Mouse (Mus musculus) intestine, embryonic 14.5 days (tissue): ENCODE results near the gene Slpi. TPM values are rescaled to one million over a fixed set of nuclear protein-coding genes. Genes with fewer than 3 reads are reported as not detected.

Source experiments
- ATAC-seq: fragments of 200-750 bp; cut with Nextera tagmentation; replicated peaks from 2 replicates; pipeline ENCODE4 v1.8.0; 2017; ENCODE audit warnings: low read depth, moderate number of reproducible peaks, moderate TSS enrichment, moderate library complexity; ENCODE audit not compliant: low FRiP score, low TSS enrichment
- DNase-seq: peaks from one replicate; pipeline ENCODE4 v3.0.0-alpha.2; 2018; ENCODE audit warnings: low spot score
- H3K27ac ChIP-seq: fragments of 300-500 bp; sonication (generic); 2 replicates; pipeline ENCODE4 v1.5.1; 2014; ENCODE audit warnings: low read depth, mild to moderate bottlenecking, control low read depth
- H3K27me3 ChIP-seq: fragments of 300-500 bp; sonication (generic); replicated peaks from 2 replicates; pipeline ENCODE4 v1.6.1; 2014; ENCODE audit warnings: low read length, control low read depth; ENCODE audit not compliant: control insufficient read depth, insufficient read depth
- H3K36me3 ChIP-seq: fragments of 300-500 bp; sonication (generic); 2 replicates; pipeline ENCODE4 v1.6.1; 2014; ENCODE audit warnings: low read length, control low read depth; ENCODE audit not compliant: control insufficient read depth, insufficient read depth
- H3K4me1 ChIP-seq: fragments of 300-500 bp; sonication (generic); replicated peaks from 2 replicates; pipeline ENCODE4 v1.6.1; 2014; ENCODE audit warnings: low read length, control low read depth, mixed read lengths; ENCODE audit not compliant: control insufficient read depth, insufficient read depth
- H3K4me2 ChIP-seq: fragments of 300-500 bp; sonication (generic); 2 replicates; pipeline ENCODE4 v1.6.1; 2014; ENCODE audit warnings: low read length
- H3K4me3 ChIP-seq: fragments of 300-500 bp; sonication (generic); 2 replicates; pipeline ENCODE4 v1.5.1; 2014; ENCODE audit warnings: low read depth, low read length, control low read depth, mixed read lengths
- H3K9ac ChIP-seq: fragments of 300-500 bp; sonication (generic); 2 replicates; pipeline ENCODE4 v1.6.1; 2014; ENCODE audit warnings: mild to moderate bottlenecking, low read length
- H3K9me3 ChIP-seq: fragments of 300-500 bp; sonication (generic); 2 replicates; pipeline ENCODE4 v1.6.1; 2016; ENCODE audit warnings: low read length, control low read depth; ENCODE audit not compliant: control insufficient read depth
- WGBS: fragments of 180-500 bp; shearing (Covaris S2); extraction: QIAGEN DNeasy Blood & Tissue Kit; methylation state at CpG from one replicate; pipeline ENCODE4 v1.1.7; 2014; 5-methylcytosine and 5-hydroxymethylcytosine counted together
- polyA plus RNA-seq: library from polyadenylated mRNA; unstranded; fragments of >200 nt; fragmentation: Nextera tagmentation; extraction: Ambion mirVana; gene quantifications from 2 replicates; pipeline ENCODE4 v1.2.1, GENCODE M21; 2014

The Slpi gene
- polyA plus RNA-seq, 1 experiment from 2014 or later, result 0.32 TPM

DNA sequence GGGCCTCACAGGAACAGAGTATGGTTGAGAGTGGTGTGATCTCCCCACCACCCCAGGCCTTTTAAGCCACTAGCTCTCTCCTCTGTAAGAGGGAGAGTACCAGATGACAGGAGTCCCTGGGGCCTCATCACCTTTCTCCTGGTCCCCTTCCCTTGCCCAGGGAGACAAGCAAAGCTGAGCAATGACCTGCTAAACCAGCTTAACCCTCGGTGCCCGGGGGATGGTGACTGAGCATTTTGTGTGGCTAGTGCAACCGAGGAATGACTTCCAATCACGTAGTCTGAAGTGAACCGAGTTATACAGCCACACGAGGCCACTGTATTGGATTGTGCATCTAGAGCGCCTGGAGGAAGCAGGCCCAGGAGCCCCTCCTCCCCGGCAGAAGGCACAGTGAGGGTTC, 35.5 kb upstream of the Slpi start:
- no peak overlapping the region for H3K9ac ChIP-seq
- H3K27me3 ChIP-seq, result no peaks in the 10 kb centered on the region
- H3K4me2 ChIP-seq, result no peak overlapping the region
- whole genome bisulfite sequencing, result 88% methylated on average over 8 of the region's 8 CpGs
- peaks cover 59% of the 10 kb centered on the region for H3K36me3 ChIP-seq
- ATAC-seq (no peak), DNase-seq (no peak)
- H3K9me3 ChIP-seq, result no peaks in the 10 kb centered on the region
- H3K27ac ChIP-seq, result no peak overlapping the region
- H3K4me3 ChIP-seq, result no peak overlapping the region
- no peaks in the 10 kb centered on the region for H3K4me1 ChIP-seq

DNA sequence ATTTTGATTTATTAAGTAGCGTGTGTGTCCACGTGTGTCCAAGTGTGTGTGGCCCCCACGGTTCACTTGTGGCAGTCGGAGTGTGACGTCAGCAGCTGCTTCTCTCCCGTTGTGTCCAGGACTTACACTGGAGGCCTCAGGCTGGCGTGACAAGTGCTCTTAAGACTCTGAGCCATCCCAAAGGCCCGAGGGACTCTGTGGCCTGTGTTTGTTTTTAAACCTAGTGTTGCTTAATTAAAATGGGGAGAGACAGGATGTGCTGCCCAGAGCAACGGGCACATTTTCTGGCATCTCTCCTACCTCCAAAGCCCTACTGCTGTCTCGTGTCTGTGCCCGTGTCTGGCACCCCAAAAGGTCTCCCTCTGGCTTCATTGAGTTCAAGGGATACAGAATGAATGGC, 34.6 kb upstream of the Slpi start:
- Histone ChIP-seq H3K27me3 (no peaks in the 10 kb centered on the region), H3K36me3 (peaks cover 50% of the 10 kb centered on the region), H3K9me3 (no peaks in the 10 kb centered on the region), H3K9ac (no peak overlapping the region), H3K4me2 (no peak overlapping the region), H3K27ac (no peak overlapping the region), H3K4me3 (no peak overlapping the region), H3K4me1 (no peaks in the 10 kb centered on the region)
- WGBS, result 92% methylated on average over 11 of the region's 11 CpGs
- no peak for ATAC-seq
- no peak for DNase-seq

DNA sequence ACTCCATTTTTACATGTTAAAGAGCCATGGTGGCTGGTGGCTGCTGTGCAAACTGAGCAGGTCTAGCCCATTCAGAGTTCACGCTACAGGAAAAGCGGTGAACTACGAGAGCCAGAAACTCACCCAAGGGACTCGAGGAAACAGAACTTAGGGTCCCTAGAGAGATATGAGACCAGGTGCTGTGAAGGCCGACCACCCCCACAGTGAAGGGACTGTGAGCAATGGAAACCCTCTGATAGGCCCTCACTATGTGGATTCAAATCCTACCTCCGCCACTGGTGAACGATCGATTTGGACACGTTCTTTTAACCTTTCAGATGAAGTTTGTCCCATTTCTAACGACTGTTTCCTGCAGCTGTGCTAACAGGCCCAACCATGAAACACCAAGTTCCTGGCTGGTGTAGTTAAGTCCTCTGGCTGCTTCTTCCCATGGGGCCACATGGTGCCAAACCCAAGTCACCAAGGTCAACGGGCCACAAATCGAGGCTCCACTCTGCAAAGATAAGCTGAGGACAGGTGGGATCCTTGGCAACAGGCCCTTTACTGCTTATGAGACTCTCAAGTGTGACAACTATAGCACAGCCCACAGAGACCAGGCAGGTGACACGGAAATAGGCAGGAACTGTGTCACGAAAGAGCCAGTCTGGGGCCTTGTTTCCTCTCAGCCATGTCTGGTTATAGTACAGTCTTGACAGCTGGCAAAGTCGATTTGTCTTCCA, 33.9 kb upstream of the Slpi start:
- Histone ChIP-seq H3K27ac (no peak overlapping the region), H3K9me3 (no peaks in the 10 kb centered on the region), H3K27me3 (no peaks in the 10 kb centered on the region), H3K9ac (no peak overlapping the region), H3K4me1 (no peaks in the 10 kb centered on the region), H3K36me3 (peaks cover 44% of the 10 kb centered on the region), H3K4me3 (no peak overlapping the region), H3K4me2 (no peak overlapping the region)
- WGBS, result 89% methylated on average over 15 of the region's 15 CpGs
- ATAC-seq (no peak), DNase-seq (no peak)

DNA sequence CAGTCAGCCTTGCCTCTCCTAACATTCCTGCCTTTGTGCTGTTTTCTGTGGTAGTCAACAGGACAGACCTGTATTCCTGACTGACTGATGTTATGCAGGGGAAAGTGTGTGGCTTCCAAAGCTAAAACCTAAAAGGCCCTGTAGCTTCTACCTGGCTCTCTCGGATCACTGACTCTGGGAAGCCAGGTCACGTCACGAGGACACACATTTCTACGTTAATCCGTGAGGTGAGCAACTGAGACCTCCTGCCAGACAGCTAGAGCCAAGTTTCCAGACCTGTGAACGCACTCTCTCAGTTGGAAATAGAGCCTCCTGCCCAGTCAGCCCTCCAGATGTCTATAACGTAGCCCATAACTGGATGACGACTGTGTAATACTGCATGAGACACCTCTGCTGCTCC, 33.1 kb upstream of the Slpi start:
- Histone ChIP-seq H3K4me3 (no peak overlapping the region), H3K4me2 (no peak overlapping the region), H3K36me3 (peaks cover 35% of the 10 kb centered on the region), H3K27me3 (no peaks in the 10 kb centered on the region), H3K9me3 (no peaks in the 10 kb centered on the region), H3K4me1 (no peaks in the 10 kb centered on the region), H3K27ac (no peak overlapping the region), H3K9ac (no peak overlapping the region)
- 89% methylated on average over 8 of the region's 8 CpGs for WGBS
- no peak for DNase-seq
- no peak for ATAC-seq

DNA sequence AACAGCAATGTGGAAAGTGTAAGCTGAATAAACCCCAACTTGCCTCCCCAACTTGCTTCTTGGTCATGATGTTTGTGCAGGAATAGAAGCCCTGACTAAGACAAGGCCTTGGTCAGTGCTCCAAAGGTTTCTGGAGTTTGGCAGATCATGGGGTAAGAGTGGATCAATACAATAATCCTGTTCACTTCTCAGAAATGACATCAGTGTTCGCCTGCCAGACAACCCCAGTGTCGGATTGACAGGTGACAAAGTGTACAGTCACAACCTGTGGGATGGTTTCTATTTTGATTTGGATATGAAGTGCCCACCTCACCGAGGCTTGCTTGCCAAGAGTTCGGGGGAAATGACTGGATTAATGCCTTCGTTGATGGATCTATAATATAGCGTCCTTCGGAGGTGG, 32.4 kb upstream of the Slpi start:
- Histone ChIP-seq H3K9ac (no peak overlapping the region), H3K4me3 (no peak overlapping the region), H3K4me1 (no peaks in the 10 kb centered on the region), H3K27ac (no peak overlapping the region), H3K27me3 (no peaks in the 10 kb centered on the region), H3K9me3 (no peaks in the 10 kb centered on the region), H3K36me3 (peaks cover 28% of the 10 kb centered on the region), H3K4me2 (no peak overlapping the region)
- no peak for ATAC-seq
- WGBS, result 89% methylated on average over 7 of the region's 7 CpGs
- no peak for DNase-seq

DNA sequence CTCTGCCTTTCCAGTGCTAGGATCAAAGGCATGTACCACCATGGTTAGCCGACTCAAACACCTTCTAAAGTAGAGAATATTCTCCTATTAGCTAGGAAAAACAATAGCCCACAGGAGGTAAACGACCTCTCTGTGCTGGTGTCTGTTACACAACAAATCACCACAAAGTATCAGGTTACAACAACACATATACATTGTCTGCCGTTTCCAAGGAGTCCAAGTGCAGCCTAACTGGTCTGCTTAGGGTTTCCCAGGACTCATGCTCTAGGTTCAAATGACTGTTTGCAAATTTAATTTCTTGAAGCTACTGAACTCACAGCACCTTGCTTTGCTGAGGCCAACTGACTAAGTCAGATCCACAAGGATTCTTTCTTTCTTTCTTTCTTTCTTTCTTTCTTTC, 30.6 kb upstream of the Slpi start:
- H3K36me3 ChIP-seq, result peaks cover 14% of the 10 kb centered on the region
- H3K4me3 ChIP-seq, result no peak overlapping the region
- H3K4me1 ChIP-seq, result no peaks in the 10 kb centered on the region
- 7% methylated on average over 3 of the region's 3 CpGs for WGBS
- H3K27me3 ChIP-seq, result no peaks in the 10 kb centered on the region
- H3K27ac ChIP-seq, result no peak overlapping the region
- ATAC-seq, result no peak
- no peaks in the 10 kb centered on the region for H3K9me3 ChIP-seq
- DNase-seq, result no peak
- H3K4me2 ChIP-seq, result no peak overlapping the region
- H3K9ac ChIP-seq, result no peak overlapping the region

DNA sequence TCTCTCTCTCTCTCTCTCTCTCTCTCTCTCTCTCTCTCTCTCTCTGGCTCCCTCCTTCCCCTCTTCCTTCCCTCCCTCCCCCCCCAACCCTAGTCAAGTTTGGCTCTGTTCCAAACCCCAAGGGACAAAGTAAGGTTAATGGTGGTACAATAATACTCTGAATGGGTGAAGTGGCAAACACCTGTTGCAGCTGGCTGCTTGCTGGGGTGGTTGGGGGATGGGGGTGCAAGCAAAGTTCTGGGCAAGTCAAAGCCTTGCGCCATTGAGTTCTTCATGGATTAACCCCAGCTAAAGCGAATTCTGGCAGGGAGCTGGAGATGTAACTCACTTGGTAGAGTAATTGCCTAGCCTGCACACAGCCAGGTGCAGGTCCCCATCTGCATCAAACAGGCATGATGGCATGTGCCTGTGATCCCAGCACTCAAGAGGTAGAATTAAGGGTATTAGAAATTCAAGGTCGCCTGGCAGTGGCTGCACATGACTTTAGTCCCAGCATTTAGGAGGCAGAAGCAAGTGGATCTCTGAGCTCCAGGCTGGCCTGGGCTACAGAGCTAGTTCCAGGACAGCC, 29.5 kb upstream of the Slpi start:
- Histone ChIP-seq H3K36me3 (peaks cover 3% of the 10 kb centered on the region; the same call in 1 of the 2 replicates), H3K4me3 (no peak overlapping the region), H3K9me3 (no peaks in the 10 kb centered on the region), H3K4me2 (no peak overlapping the region), H3K9ac (no peak overlapping the region), H3K27me3 (no peaks in the 10 kb centered on the region), H3K27ac (no peak overlapping the region), H3K4me1 (no peaks in the 10 kb centered on the region)
- DNase-seq, result no peak
- ATAC-seq, result no peak
- 41% methylated on average over 3 of the region's 3 CpGs for WGBS

DNA sequence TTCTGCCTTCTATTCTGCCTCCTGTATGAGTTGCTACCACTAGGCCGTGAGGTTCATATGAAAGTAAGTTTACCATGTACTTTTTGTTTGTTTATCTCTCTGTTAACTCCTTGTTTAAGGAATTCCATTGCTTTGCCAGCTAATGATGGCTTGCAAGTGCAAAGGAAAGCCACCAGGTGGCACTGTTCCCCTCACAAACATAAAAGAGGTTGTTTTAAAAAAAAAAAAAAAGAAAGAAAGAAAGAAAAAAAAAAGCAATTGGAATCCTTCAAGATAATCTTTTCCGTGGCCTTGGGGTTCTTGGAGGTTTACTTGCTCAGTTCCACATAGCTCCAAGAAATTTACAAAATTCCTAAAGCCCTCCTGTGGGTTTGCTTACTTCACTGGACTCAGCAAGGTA, 28.3 kb upstream of the Slpi start:
- no peak overlapping the region for H3K9ac ChIP-seq
- no peaks in the 10 kb centered on the region for H3K27me3 ChIP-seq
- ATAC-seq (no peak), DNase-seq (no peak)
- H3K4me3 ChIP-seq, result no peak overlapping the region
- H3K4me2 ChIP-seq, result no peak overlapping the region
- 3% methylated on average over 2 of the region's 2 CpGs for WGBS
- no peaks in the 10 kb centered on the region for H3K4me1 ChIP-seq
- H3K9me3 ChIP-seq, result no peaks in the 10 kb centered on the region
- no peak overlapping the region for H3K27ac ChIP-seq
- H3K36me3 ChIP-seq, result no peaks in the 10 kb centered on the region

DNA sequence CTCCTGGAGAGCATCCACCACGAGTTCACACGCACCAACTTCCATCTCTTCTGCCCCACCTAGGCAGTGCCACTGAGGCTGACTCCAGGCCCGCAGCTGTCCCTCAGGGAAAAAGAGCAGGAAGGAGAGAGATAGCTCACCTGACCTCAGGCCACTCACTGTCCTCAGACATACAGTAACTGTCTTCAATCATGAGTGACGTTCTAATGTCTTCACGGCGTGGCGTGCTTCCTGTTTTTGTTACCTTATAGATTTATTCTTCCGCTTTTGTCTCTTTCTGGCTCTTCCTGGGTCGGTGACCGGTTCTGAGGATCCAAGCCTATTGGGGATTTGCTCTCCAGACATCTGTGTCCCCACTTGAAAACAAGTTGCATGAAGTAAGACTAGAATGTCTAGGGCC, 25.7 kb upstream of the Slpi start:
- H3K9me3 ChIP-seq, result no peaks in the 10 kb centered on the region
- H3K4me1 ChIP-seq, result no peaks in the 10 kb centered on the region
- no peak for ATAC-seq
- H3K9ac ChIP-seq, result no peak overlapping the region
- WGBS, result 68% methylated on average over 10 of the region's 10 CpGs
- no peaks in the 10 kb centered on the region; the same call in 1 of the 2 replicates for H3K27me3 ChIP-seq
- peak overlapping the region; percentile 44 for H3K4me2 ChIP-seq
- peak overlapping the region; percentile 19; the same call in 1 of the 2 replicates for H3K4me3 ChIP-seq
- no peak overlapping the region for H3K27ac ChIP-seq
- no peak for DNase-seq
- H3K36me3 ChIP-seq, result no peaks in the 10 kb centered on the region
